In the genomic region with DNA sequence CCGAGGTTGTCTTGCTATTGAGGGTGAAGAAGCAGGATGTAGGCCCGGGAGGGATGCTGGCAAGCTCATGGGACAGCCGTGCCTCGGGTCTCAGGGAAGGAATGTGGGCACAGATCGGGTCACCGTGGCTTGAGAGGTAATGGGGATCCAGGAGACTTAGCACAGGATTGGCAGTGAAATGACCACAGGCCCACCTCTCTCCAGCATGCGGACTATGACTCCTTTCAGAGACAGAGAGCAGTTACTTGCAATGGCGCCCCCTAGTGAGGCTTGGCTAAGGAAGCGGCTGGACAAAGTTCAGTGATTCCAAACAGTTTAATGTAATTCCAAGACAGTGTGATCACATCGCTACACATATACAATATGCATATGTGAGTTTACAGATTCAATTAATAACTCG, we compare ENCODE assay signal across 8 mouse cellular contexts. TPM values are rescaled to one million over a fixed set of nuclear protein-coding genes. Genes with fewer than 3 reads are reported as not detected.
DNase-seq lines count a peak whose midpoint lies in the region; TF ChIP-seq lines count a peak whose summit lies in the region.

No protein-coding gene starts in this region.

- no peak overlapping the region for H3K4me3 ChIP-seq in gastrocnemius, adult 2 months

- peak; percentile 47 for DNase-seq in gastrocnemius, adult 2 months
- no peak for DNase-seq in gastrocnemius, postnatal 36 days
- peak; percentile 48 for DNase-seq in right cerebral cortex, adult 18-20 months
- no peak for DNase-seq in right cerebral cortex, postnatal 25 days
- peak; percentile 60 to 71 for DNase-seq in cerebellum, adult 18-20 months
- peak; percentile 2 for DNase-seq in large intestine, adult 2 months (ENCODE audit: low read depth, low spot score)
- DNase-seq in gastrocnemius, adult 8-10 months (ENCODE audit: low spot score in 2 of 2), result no peak
- no peak for DNase-seq in gastrocnemius, postnatal 10 days

- intact Hi-C loops in gastrocnemius, adult 2 months (cut with DNase I), result no loop called here
- intact Hi-C loops in gastrocnemius, postnatal 36 days (cut with DNase I), result no loop called here

- 69% methylated on average over 11 of the region's 11 CpGs for WGBS in large intestine, adult 2 months

- peak; percentile 63 for TF ChIP-seq CTCF in gastrocnemius, adult 2 months (IDR thresholded peaks at IDR 0.05)

- H3K27ac ChIP-seq in gastrocnemius, adult 2 months, result no peak overlapping the region

RNA-seq across cellular contexts. Expression of gene Clec2l, which starts 24.3 kb away (rescaled TPM):
- total RNA-seq in gastrocnemius, adult 2 months (2021), result under 1 TPM in 1 of 2 experiments, not detected in 1; 0.22 TPM
- total RNA-seq in gastrocnemius, postnatal 36 days (2021), result under 1 TPM; 0.36 to 0.47 TPM
- 0.66 TPM in 2 replicates for polyA plus RNA-seq in large intestine, adult 2 months (2012; rRNA removed)
- under 1 TPM in 2 of 4 experiments, not detected in 2; 0.22 to 0.27 TPM for total RNA-seq in gastrocnemius, adult 8-10 months (2022)
- total RNA-seq in gastrocnemius, postnatal 10 days (2021), result 1 to 10 TPM; 1.2 TPM

RNA-seq across cellular contexts. Expression of gene Klrg2, which starts 50.2 kb away (rescaled TPM):
- under 1 TPM in 1 of 2 experiments, not detected in 1; 0.17 TPM for total RNA-seq in gastrocnemius, adult 2 months (2021)
- total RNA-seq in gastrocnemius, postnatal 36 days (2021), result under 1 TPM; 0.10 to 0.12 TPM
- 0.19 and 0.26 TPM in 2 replicates for polyA plus RNA-seq in large intestine, adult 2 months (2012; rRNA removed)
- total RNA-seq in gastrocnemius, adult 8-10 months (2022), result under 1 TPM in 2 of 4 experiments, not detected in 2; 0.10 to 0.13 TPM
- under 1 TPM; 0.14 to 0.54 TPM for total RNA-seq in gastrocnemius, postnatal 10 days (2021)

Comparison
In these comparisons a context has a peak if more than half of its experiments do, and no peak if none do; other contexts are left out.
1. DNase-seq: peak in gastrocnemius, adult 2 months (single experiment), right cerebral cortex, adult 18-20 months (single experiment), cerebellum, adult 18-20 months (2 of 2) and large intestine, adult 2 months (single experiment); none in gastrocnemius, postnatal 36 days (0 of 2), right cerebral cortex, postnatal 25 days (single experiment), gastrocnemius, adult 8-10 months (0 of 2) and gastrocnemius, postnatal 10 days (single experiment).